Mouse (Mus musculus) layer of hippocampus, adult 11-12 months (tissue): ENCODE measurements around the gene Epha5.

Source experiments
- DNase-seq: peaks from one replicate; pipeline ENCODE4 v3.0.0; 2022; ENCODE audit warnings: low spot score

The Epha5 gene

GRCm38 (mm10) chr5:84417062-84417879, at the start of gene Epha5:
TSS of gene Epha5 (minus strand) at chr5:84417382.
- peak; percentile 73 for DNase-seq

- DNase-seq: no peak
These were observed 39.0 kb upstream of the Epha5 start for GRCm38 (mm10) chr5:84456216-84456615.

GRCm38 (mm10) chr5:84454641-84455040, 37.5 kb upstream of the Epha5 start:
- no peak for DNase-seq

GRCm38 (mm10) chr5:84453839-84454238, 36.7 kb upstream of the Epha5 start:
- no peak for DNase-seq

GRCm38 (mm10) chr5:84440232-84440631, 23.1 kb upstream of the Epha5 start:
- peak; percentile 55 for DNase-seq

GRCm38 (mm10) chr5:84415961-84416821, 991 bp downstream of the Epha5 start:
- DNase-seq: peak; percentile 35

- peak; percentile 44 for DNase-seq
These were observed 2.2 kb downstream of the Epha5 start for GRCm38 (mm10) chr5:84414931-84415431.

GRCm38 (mm10) chr5:84413026-84413425, 4.2 kb downstream of the Epha5 start:
- no peak for DNase-seq

GRCm38 (mm10) chr5:84408370-84408769, 8.8 kb downstream of the Epha5 start:
- no peak for DNase-seq

- DNase-seq: no peak
These were observed 20.1 kb downstream of the Epha5 start for GRCm38 (mm10) chr5:84397085-84397484.

- no peak for DNase-seq
These were observed 51.8 kb downstream of the Epha5 start for GRCm38 (mm10) chr5:84365334-84365733.

GRCm38 (mm10) chr5:84359430-84359829, 57.8 kb downstream of the Epha5 start:
- DNase-seq: peak; percentile 20

GRCm38 (mm10) chr5:84353069-84353468, 64.1 kb downstream of the Epha5 start:
- no peak for DNase-seq

- no peak for DNase-seq
These were observed 70.3 kb downstream of the Epha5 start for GRCm38 (mm10) chr5:84346728-84347499.

GRCm38 (mm10) chr5:84335834-84336465, 81.2 kb downstream of the Epha5 start:
- no peak for DNase-seq

GRCm38 (mm10) chr5:84334481-84334880, 82.7 kb downstream of the Epha5 start:
- DNase-seq: no peak

- DNase-seq: no peak
These were observed 85.6 kb downstream of the Epha5 start for GRCm38 (mm10) chr5:84331631-84332030.

GRCm38 (mm10) chr5:84320553-84320952, 96.6 kb downstream of the Epha5 start:
- DNase-seq: no peak

GRCm38 (mm10) chr5:84320138-84320537, 97.0 kb downstream of the Epha5 start:
- DNase-seq: no peak

GRCm38 (mm10) chr5:84318814-84319340, 98.3 kb downstream of the Epha5 start:
- DNase-seq: no peak

GRCm38 (mm10) chr5:84317839-84318238, 99.3 kb downstream of the Epha5 start:
- no peak for DNase-seq
